Mouse (Mus musculus) lung, embryonic 16.5 days (tissue): ENCODE data around the gene Metap1d. TPM values are rescaled to one million over a fixed set of nuclear protein-coding genes. Genes with fewer than 3 reads are reported as not detected.

Source experiments
- ATAC-seq: fragments of 200-750 bp; cut with Nextera tagmentation; 2 replicates; pipeline ENCODE4 v1.8.0; 2017; ENCODE audit warnings: low read depth, mild to moderate bottlenecking, moderate library complexity
- H3K27ac ChIP-seq: fragments of 300-500 bp; sonication (generic); 2 replicates; pipeline ENCODE4 v1.5.1; 2014; ENCODE audit warnings: mild to moderate bottlenecking, control low read depth, low read length
- H3K27me3 ChIP-seq: fragments of 300-500 bp; sonication (generic); 2 replicates; pipeline ENCODE4 v1.6.1; 2014; ENCODE audit warnings: low read depth, low read length, mixed read lengths; ENCODE audit not compliant: control insufficient read depth, insufficient read depth
- H3K36me3 ChIP-seq: fragments of 300-500 bp; sonication (generic); 2 replicates; pipeline ENCODE4 v1.6.1; 2014; ENCODE audit warnings: low read length; ENCODE audit not compliant: control insufficient read depth, insufficient read depth
- H3K4me1 ChIP-seq: fragments of 300-500 bp; sonication (generic); replicated peaks from 2 replicates; pipeline ENCODE4 v1.6.1; 2014; ENCODE audit warnings: low read length, mixed read lengths; ENCODE audit not compliant: control insufficient read depth, insufficient read depth
- H3K4me2 ChIP-seq: fragments of 300-500 bp; sonication (generic); 2 replicates; pipeline ENCODE4 v1.6.1; 2014; ENCODE audit warnings: low read depth, low read length, control low read depth
- H3K4me3 ChIP-seq: fragments of 300-500 bp; sonication (generic); 2 replicates; pipeline ENCODE4 v1.5.1; 2014; ENCODE audit warnings: mild to moderate bottlenecking, low read length, control low read depth
- H3K9ac ChIP-seq: fragments of 300-500 bp; sonication (generic); 2 replicates; pipeline ENCODE4 v1.6.1; 2014; ENCODE audit warnings: low read length, control low read depth
- H3K9me3 ChIP-seq: fragments of 300-500 bp; sonication (generic); 2 replicates; pipeline ENCODE4 v1.6.1; 2016; ENCODE audit warnings: low read length; ENCODE audit not compliant: control insufficient read depth
- WGBS: fragments of 180-500 bp; shearing (Covaris S2); extraction: QIAGEN DNeasy Blood & Tissue Kit; methylation state at CpG from one replicate; pipeline ENCODE4 v1.1.7; 2014; 5-methylcytosine and 5-hydroxymethylcytosine counted together
- polyA plus RNA-seq: library from polyadenylated mRNA; unstranded; fragments of >200 nt; fragmentation: Nextera tagmentation; extraction: Ambion mirVana; gene quantifications from 2 replicates; pipeline ENCODE4 v1.2.1, GENCODE M21; 2015

Metap1d gene
- polyA plus RNA-seq, 1 experiment from 2014 or later = 36.2 TPM

DNA sequence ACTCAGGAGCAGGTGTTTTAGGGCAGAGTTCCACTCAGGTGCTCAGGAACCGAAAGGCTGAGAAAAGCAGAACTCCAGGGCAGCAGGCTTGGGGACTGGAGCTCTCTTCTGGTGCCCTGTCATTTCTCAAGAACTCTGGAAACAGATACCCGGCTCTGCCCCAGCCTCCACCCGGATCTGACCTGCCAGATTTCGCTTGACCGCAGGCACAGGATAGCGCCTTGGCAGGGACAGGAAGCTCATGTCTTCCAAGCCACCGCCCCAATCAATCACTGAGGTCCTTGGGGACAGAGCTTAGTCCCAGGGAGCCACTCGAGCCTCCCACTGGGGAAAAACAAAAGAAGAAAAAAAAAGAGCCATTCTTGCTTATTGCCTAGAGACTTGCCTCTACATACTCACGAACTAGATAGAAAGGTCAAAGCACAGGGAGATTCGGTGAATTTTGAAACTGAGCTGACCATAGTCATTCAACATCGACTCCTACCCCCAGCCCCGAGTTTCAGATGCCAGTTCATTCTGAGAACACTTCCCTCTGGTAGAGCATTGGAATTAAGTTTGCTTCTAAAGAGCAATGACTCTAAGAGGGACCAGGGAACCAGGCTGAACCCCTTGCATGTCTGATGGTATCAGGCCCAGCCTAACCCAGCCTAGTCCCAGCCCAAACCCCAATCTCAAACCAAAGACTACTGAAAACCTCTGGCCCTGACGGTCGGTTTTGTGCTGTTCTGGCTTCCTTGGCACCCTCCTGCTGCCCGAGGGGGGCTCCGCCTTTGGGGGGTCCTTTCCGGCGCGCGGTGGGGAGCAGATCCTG is 81.4 kb downstream of the Metap1d start:
- Histone ChIP-seq H3K4me2 (no peak overlapping the region), H3K9ac (no peak overlapping the region), H3K9me3 (no peaks in the 10 kb centered on the region), H3K27ac (no peak overlapping the region), H3K36me3 (no peaks in the 10 kb centered on the region), H3K4me3 (no peak overlapping the region), H3K27me3 (peaks cover 96% of the 10 kb centered on the region), H3K4me1 (peaks cover 6% of the 10 kb centered on the region; the same call in 1 of the 2 replicates)
- ATAC-seq = no peak
- 2% methylated on average over 20 of the region's 20 CpGs for WGBS

DNA sequence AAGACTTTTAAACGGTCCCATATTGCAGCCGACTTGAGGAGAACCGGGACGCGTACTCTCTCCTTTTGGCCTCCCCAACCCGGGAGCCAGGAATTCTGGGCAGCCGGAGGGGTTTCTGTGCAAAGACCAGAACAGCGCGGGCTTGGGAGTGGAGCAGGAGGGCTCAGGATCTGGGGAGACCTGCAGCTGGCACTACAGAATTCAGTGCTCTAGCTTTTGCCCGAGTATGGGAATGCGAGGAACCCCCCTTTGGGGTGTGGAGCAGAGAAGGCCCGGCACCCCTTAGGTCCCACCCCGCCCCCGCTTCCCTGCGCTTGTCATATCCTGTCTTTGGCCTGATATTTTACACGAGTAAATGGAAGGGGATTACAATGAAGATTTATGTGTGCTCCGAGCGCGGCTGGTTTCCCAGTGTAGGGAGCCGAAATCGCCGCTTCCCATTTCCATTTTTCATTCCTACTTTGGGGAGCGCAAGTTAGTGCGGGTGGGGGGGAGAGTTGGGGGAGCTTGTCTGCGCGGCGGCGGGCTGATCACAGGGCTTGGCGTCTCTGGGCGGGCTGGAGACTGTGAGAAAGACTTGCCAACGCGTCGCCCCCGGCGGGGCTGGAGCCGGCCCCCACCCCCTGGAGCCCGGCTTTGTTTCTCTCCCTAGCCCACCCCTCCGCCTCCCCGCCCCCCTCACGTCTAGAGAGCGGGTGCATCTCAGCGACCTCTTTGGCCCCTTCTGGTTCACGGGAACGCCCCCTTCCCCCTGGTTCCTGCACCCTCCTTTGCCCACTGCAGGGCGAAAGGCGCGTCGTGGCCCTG is 87.7 kb downstream of the Metap1d start:
- WGBS = under 1% methylated on average over 40 of the region's 48 CpGs
- 0 out of 2 replicates have a peak overlapping the region, but pooled peaks have one; percentile 16 for H3K4me3 ChIP-seq
- H3K4me1 ChIP-seq = peaks cover 10% of the 10 kb centered on the region
- H3K4me2 ChIP-seq = peak overlapping the region; percentile 28
- H3K9ac ChIP-seq = no peak overlapping the region
- H3K27me3 ChIP-seq = peaks cover 95% of the 10 kb centered on the region
- H3K36me3 ChIP-seq = no peaks in the 10 kb centered on the region
- no peak overlapping the region for H3K27ac ChIP-seq
- no peak for ATAC-seq
- no peaks in the 10 kb centered on the region for H3K9me3 ChIP-seq

DNA sequence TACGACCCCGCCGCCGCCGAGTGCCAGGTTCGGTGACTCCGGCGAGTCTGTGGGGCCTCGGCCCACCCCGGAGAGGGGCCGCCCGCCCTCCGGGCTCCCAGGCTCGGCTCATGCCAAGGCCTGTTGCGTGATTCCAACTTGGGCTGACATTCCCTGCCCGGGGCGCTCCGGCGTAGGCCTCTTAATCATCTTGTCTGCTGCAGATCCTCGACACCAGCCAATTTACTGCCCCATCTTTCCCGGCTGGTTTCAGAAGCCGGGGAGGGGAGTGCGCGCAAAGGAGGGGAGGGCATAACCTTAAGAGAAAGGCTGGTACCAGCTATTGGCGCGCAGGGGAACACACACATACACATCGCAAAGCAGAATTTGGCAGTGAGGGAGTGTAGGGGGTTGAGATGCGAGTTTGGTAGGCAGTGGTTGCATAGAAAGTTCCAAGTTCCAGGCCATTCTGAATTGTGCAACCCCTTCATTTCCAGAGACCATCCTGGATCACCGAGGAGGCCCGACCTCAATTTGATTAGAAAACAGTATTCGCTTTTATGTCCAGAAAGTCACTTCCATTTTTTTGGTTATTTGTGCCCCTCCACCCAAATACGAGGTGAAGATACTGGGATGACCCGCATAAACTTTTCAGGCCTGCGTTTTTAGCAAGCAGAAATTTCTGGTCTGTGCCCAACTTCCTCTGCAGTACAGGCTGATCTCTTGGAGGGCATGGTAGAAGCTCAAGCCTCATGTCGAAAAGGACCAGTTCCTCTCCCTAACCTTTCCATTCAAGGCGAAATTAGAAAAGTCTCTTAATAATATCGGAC is 88.5 kb downstream of the Metap1d start:
- Histone ChIP-seq H3K36me3 (no peaks in the 10 kb centered on the region), H3K9ac (no peak overlapping the region), H3K4me3 (no peak overlapping the region), H3K4me2 (no peak overlapping the region), H3K27ac (no peak overlapping the region), H3K4me1 (peaks cover 18% of the 10 kb centered on the region), H3K27me3 (peaks cover 95% of the 10 kb centered on the region), H3K9me3 (no peaks in the 10 kb centered on the region)
- WGBS = 4% methylated on average over 32 of the region's 37 CpGs
- no peak for ATAC-seq

DNA sequence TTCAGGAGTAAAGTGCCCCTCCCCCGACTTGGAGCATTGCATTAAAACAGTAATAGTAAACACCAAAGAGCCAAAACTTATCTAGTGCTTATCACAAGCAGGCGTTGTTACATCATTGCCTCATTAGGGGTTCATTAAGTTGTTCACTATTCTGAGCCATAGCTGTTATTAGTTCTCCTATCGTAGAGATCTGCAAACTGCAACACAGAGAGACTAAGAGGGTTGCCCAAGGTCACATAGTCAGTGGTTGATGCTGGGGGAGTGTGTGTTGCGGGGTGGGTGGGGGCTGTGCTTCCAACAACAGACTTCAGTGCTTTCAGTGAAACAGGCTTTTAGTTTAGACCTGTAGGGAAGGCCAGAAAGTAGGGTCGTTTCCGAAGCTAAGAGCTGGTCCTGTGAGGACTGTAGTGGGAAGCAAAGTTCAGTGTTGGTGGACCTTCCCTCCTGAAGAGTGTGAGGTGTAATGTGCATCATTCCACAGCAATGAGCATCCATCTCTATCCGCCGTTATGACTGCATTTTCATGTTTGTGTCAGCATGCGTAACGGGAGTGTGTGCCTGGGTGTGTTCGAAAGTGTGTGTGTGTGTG is 89.2 kb downstream of the Metap1d start:
- no peak overlapping the region for H3K27ac ChIP-seq
- no peak overlapping the region for H3K4me3 ChIP-seq
- WGBS = 5% methylated on average over 11 of the region's 11 CpGs
- no peaks in the 10 kb centered on the region for H3K9me3 ChIP-seq
- peaks cover 95% of the 10 kb centered on the region for H3K27me3 ChIP-seq
- no peak for ATAC-seq
- no peaks in the 10 kb centered on the region for H3K36me3 ChIP-seq
- peaks cover 22% of the 10 kb centered on the region for H3K4me1 ChIP-seq
- H3K4me2 ChIP-seq = no peak overlapping the region
- no peak overlapping the region for H3K9ac ChIP-seq

DNA sequence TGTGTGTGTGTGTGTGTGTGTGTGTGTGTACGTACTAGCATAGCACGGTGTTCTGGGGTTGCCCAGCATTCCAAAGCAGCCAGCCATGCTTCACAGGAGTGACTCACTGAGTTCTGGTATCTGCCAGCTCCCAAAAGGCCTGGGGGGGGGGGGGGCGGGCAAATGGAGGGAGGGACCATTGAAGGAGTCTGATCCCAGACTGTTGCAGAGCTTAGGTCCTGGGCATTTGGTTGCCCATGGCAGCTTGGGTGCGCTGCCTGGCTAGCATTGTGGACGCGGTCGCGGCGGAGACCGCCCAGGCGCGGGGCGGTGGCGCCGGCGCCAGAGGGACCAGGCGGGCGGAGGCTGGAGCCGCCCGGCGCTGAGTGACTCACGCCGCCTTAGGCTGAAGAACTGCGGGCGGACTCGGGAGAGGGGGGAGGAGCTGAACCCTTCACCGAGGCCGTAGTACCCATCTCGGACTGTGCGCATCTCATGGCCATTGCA is 89.8 kb downstream of the Metap1d start:
- H3K4me1 ChIP-seq = peaks cover 22% of the 10 kb centered on the region
- no peaks in the 10 kb centered on the region for H3K36me3 ChIP-seq
- peak overlapping the region; percentile 31; the same call in 1 of the 2 replicates for H3K4me2 ChIP-seq
- H3K4me3 ChIP-seq = peak overlapping the region; percentile 10; the same call in 1 of the 2 replicates
- no peaks in the 10 kb centered on the region for H3K9me3 ChIP-seq
- H3K27me3 ChIP-seq = peaks cover 90% of the 10 kb centered on the region
- WGBS = 0% methylated on average over 28 of the region's 30 CpGs
- peak; percentile 64; the same call in 1 of the 2 replicates for ATAC-seq
- H3K27ac ChIP-seq = no peak overlapping the region
- no peak overlapping the region for H3K9ac ChIP-seq

DNA sequence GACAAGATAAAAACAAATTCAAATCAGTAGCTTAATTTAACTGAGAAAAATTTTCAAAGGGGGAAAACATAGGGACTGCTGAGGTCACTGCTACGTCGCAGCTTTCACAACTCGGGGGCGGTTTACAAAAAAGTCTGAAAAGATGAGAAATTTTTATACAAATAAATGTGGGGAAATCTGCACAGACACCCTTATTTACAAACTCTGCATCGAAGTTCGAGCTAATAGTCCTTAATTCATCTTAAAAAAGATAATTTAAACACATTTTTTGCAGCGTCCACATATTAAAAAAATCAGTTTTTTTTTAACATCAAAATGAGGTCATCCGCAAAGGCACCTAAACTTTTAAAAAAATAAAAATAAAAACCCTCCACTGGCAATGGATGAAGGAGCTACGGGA is 90.5 kb downstream of the Metap1d start:
- ATAC-seq = no peak
- Histone ChIP-seq H3K36me3 (no peaks in the 10 kb centered on the region), H3K4me3 (no peak overlapping the region), H3K9me3 (no peaks in the 10 kb centered on the region), H3K27ac (no peak overlapping the region), H3K9ac (no peak overlapping the region), H3K27me3 (peaks cover 90% of the 10 kb centered on the region), H3K4me2 (no peak overlapping the region), H3K4me1 (peaks cover 22% of the 10 kb centered on the region)
- 3% methylated on average over 9 of the region's 9 CpGs for WGBS

DNA sequence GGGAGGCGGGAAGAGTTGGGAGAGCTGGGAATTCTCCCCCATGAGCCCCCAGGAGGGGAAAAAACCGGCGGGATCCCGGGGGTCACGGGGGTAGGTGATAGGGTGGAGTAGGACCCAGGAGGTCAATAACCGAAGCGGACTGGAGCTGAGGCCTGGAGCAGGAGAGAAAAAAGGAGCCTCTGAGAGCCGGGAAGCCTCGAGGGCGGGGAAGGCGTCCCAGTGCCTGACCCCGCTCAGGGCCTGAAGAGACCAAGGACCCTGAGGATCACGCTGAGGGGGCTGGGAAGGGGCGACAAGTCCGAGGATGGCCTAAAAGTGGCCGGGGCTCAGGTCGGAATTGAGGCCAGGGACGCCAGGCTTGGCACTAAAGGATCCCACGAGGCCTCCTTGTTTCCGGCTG is 90.9 kb downstream of the Metap1d start:
- Histone ChIP-seq H3K27ac (no peak overlapping the region), H3K9ac (no peak overlapping the region), H3K4me3 (no peak overlapping the region), H3K4me2 (no peak overlapping the region), H3K36me3 (no peaks in the 10 kb centered on the region), H3K9me3 (no peaks in the 10 kb centered on the region), H3K27me3 (peaks cover 90% of the 10 kb centered on the region), H3K4me1 (peaks cover 22% of the 10 kb centered on the region)
- ATAC-seq = no peak
- WGBS = 2% methylated on average over 20 of the region's 20 CpGs

DNA sequence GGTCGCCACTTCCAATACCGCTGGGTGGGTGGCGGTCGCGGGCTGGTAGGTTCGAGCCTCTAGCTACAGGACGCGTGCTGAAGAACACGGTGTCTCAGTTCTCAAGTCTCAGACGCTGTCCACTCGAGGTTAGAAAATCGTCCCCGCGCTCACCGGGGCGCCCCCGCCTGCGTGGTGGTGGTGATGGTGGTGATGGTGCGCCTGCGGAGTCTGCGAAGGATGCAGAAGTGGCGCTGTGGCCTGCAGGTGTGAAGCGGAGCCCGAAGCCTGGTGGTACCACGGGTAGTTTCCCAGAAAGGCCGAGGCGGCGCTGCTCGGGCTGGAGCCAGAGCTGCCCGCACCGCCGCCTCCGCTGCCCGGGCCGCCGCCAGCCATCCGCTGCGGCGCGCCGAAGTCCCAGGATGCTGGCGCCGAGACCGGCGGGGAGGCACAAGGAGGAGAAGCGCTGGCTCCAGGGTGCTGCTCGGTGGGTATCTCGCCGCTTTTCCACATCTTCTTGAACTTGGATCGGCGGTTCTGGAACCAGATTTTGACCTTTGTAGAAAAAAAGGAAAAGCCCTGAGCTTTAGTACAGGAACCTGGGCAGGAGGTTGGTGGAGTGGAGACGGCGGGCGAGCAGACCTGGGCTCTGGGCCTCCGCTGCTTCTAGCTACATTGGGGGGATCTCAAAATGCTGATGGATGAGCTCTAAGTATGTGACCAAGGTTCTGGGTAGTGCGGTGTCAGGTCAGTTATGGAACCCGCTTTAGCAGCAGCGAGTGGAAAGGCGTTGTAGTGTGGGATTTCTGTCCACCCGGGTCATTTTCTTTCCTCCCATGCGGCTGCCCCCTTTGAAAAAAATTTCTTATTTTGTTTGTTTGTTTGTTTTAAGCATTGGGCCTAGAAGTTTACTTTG is 91.6 kb downstream of the Metap1d start:
- Histone ChIP-seq H3K4me3 (no peak overlapping the region; the same call in 1 of the 2 replicates), H3K4me1 (peaks cover 22% of the 10 kb centered on the region), H3K9ac (no peak overlapping the region), H3K4me2 (no peak overlapping the region), H3K27me3 (peaks cover 89% of the 10 kb centered on the region), H3K9me3 (no peaks in the 10 kb centered on the region), H3K27ac (no peak overlapping the region), H3K36me3 (no peaks in the 10 kb centered on the region)
- 1% methylated on average over 61 of the region's 61 CpGs for WGBS
- ATAC-seq = peak; percentile 13; the same call in 1 of the 2 replicates
